Mouse (Mus musculus) liver, postnatal 0 days (tissue): Measurements from ENCODE around the gene P2ry14.

ENCODE experiments used
- CTCF ChIP-seq: sonication (generic); IDR thresholded peaks from 2 replicates; pipeline ENCODE4 v1.5.1; 2016; ENCODE audit warnings: antibody characterized with exemption, low read depth
- EP300 ChIP-seq: IDR thresholded peaks from 2 replicates; pipeline ENCODE4 v1.6.1; 2016; ENCODE audit warnings: antibody characterized with exemption, low read depth, mild to moderate bottlenecking

DNA sequence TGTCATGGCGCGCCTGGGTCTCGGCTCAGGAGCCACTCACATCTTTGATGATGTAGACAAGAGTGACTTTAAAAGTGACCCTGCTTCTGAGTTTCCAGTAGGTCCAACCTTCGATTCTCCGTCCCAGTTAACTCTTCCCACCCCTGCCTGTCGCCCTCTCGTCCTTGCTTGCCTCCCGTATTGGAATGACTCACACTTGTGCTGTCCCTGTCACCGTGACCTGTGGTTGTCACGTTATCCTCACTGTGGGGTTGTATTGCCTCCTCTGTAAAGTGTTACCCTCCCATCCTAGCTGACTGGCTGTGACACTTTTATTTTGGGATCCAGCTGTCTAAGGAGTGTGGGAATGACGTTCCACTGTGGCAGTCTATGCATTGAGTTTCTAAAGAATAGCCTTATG lies 60.7 kb downstream of the P2ry14 start:
- TF ChIP-seq EP300 (no peak), CTCF (no peak)
